Mouse (Mus musculus) midbrain, embryonic 14.5 days (tissue): ENCODE measurements around the gene Jmjd1c. TPM values are rescaled to one million over a fixed set of nuclear protein-coding genes. Genes with fewer than 3 reads are reported as not detected.

ENCODE experiments used
- ATAC-seq: fragments of 200-750 bp; cut with Nextera tagmentation; 2 replicates; pipeline ENCODE4 v1.8.0; 2017; ENCODE audit warnings: moderate number of reproducible peaks, moderate library complexity; ENCODE audit not compliant: low FRiP score, low TSS enrichment
- DNase-seq: peaks from one replicate; pipeline ENCODE4 v3.0.0-alpha.2; 2015
- H3K27ac ChIP-seq: fragments of 300-500 bp; sonication (generic); replicated peaks from 2 replicates; pipeline ENCODE4 v1.5.1; 2014; ENCODE audit warnings: mild to moderate bottlenecking, low read depth, low read length, moderate library complexity
- H3K27me3 ChIP-seq: fragments of 300-500 bp; sonication (generic); 2 replicates; pipeline ENCODE4 v1.6.1; 2014; ENCODE audit warnings: low read length, control low read depth, mixed read lengths; ENCODE audit not compliant: control insufficient read depth, insufficient read depth
- H3K36me3 ChIP-seq: fragments of 300-500 bp; sonication (generic); 2 replicates; pipeline ENCODE4 v1.6.1; 2014; ENCODE audit warnings: low read length, control low read depth; ENCODE audit not compliant: control insufficient read depth, insufficient read depth
- H3K4me1 ChIP-seq: fragments of 300-500 bp; sonication (generic); 2 replicates; pipeline ENCODE4 v1.6.1; 2014; ENCODE audit warnings: mild to moderate bottlenecking, antibody characterized with exemption, low read length, control low read depth; ENCODE audit not compliant: control insufficient read depth, insufficient read depth
- H3K4me2 ChIP-seq: fragments of 300-500 bp; sonication (generic); 2 replicates; pipeline ENCODE4 v1.6.1; 2014; ENCODE audit warnings: mild to moderate bottlenecking, low read length, moderate library complexity
- H3K4me3 ChIP-seq: fragments of 300-500 bp; sonication (generic); replicated peaks from 2 replicates; pipeline ENCODE4 v1.5.1; 2014; ENCODE audit warnings: low read depth, low read length
- H3K9ac ChIP-seq: fragments of 300-500 bp; sonication (generic); replicated peaks from 2 replicates; pipeline ENCODE4 v1.6.1; 2014; ENCODE audit warnings: mild to moderate bottlenecking, low read length, moderate library complexity
- H3K9me3 ChIP-seq: fragments of 300-500 bp; sonication (generic); 2 replicates; pipeline ENCODE4 v1.6.1; 2016; ENCODE audit warnings: low read length, control low read depth, mixed read lengths; ENCODE audit not compliant: control insufficient read depth
- WGBS: fragments of 180-500 bp; shearing (Covaris S2); extraction: QIAGEN DNeasy Blood & Tissue Kit; methylation state at CpG from one replicate; pipeline ENCODE4 v1.1.7; 2014; 5-methylcytosine and 5-hydroxymethylcytosine counted together
- polyA plus RNA-seq: library from polyadenylated mRNA; unstranded; fragments of >200 nt; fragmentation: Nextera tagmentation; extraction: Ambion mirVana; gene quantifications from 2 replicates; pipeline ENCODE4 v1.2.1, GENCODE M21; 2014

Jmjd1c gene
- polyA plus RNA-seq, 1 experiment from 2014 or later, result 54.4 TPM

DNA sequence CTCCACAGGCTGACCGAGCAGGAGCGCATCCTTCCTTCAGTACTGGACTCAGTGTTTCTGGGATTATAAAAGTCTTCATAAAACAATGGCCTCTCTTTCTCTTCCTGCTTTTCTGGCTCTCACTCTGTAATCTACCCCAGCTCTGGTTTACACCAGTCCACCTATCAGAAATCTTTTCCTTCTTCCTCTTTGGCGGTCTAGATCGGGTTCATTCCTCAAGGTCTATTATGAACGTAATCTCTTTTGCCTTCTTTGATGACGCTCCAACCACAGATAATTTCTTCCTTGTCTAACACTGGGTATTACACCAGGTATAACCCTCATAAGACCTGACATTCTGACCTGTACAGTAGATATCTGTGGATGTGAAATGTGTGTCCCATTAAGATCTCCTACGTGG is 1.0 kb upstream of the Jmjd1c start:
- Histone ChIP-seq H3K4me2 (peak overlapping the region; percentile 89), H3K4me1 (peaks cover 25% of the 10 kb centered on the region), H3K9ac (no peak overlapping the region), H3K27ac (no peak overlapping the region), H3K27me3 (no peaks in the 10 kb centered on the region), H3K4me3 (no peak overlapping the region), H3K36me3 (no peaks in the 10 kb centered on the region), H3K9me3 (no peaks in the 10 kb centered on the region)
- DNase-seq, result no peak
- WGBS, result 84% methylated on average over 7 of the region's 7 CpGs
- no peak for ATAC-seq

DNA sequence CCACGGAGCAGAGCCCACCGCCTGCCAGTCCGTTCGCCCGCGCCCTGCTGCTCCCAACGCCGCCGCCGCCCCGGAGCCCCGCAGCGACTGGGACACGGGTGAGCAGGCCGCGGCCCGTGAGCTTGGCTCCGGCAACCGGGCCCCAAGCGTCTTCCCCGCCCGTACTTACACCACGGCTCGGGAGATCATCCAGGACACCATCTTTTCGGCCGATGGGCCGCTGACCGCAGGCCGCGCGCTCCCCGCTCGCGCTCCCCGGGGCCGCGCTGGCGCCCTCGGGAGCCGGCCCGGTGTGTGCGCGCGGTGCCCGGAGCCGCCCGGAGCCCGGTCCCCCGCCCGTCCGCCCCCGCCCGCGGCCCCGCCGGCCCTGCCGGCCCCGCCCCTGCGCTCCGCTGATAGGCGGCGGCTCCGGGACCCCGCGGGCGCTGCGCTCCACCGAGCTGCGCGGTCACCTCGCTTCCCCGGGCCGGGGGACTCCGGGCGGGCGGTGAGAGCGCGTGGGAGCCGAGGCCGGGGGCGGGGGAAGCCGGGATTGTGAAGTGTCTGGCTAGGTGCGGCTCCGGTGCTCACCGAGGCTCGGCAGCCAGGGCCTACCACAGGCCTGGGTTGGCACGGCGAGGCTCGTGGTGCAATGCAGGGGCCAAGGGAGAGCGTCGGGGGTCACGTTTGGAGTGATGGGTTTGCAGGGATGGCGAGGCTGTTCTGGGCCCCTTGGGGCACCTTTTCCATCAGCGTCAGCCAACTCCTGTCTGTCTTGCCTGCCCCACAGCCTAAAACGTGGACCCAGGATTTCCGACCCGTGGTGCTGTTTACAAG is 904 bp downstream of the Jmjd1c start, which contains the start of gene Reep3:
Gene Reep3, minus strand, starts transcription at position 325 of the 816 bp plus-strand sequence.
- no peaks in the 10 kb centered on the region for H3K36me3 ChIP-seq
- H3K9ac ChIP-seq, result peak within 1 kb of the TSS; percentile 99
- no peaks in the 10 kb centered on the region for H3K9me3 ChIP-seq
- peak within 1 kb of the TSS; percentile 92 for H3K4me3 ChIP-seq
- peak; percentile 83 for ATAC-seq
- under 1% methylated on average over 97 of the region's 97 CpGs for WGBS
- peak within 1 kb of the TSS; percentile 100 for H3K27ac ChIP-seq
- H3K4me2 ChIP-seq, result peak within 1 kb of the TSS; percentile 89
- peak; percentile 84 for DNase-seq
- H3K4me1 ChIP-seq, result peaks cover 44% of the 10 kb centered on the region
- H3K27me3 ChIP-seq, result no peaks in the 10 kb centered on the region

DNA sequence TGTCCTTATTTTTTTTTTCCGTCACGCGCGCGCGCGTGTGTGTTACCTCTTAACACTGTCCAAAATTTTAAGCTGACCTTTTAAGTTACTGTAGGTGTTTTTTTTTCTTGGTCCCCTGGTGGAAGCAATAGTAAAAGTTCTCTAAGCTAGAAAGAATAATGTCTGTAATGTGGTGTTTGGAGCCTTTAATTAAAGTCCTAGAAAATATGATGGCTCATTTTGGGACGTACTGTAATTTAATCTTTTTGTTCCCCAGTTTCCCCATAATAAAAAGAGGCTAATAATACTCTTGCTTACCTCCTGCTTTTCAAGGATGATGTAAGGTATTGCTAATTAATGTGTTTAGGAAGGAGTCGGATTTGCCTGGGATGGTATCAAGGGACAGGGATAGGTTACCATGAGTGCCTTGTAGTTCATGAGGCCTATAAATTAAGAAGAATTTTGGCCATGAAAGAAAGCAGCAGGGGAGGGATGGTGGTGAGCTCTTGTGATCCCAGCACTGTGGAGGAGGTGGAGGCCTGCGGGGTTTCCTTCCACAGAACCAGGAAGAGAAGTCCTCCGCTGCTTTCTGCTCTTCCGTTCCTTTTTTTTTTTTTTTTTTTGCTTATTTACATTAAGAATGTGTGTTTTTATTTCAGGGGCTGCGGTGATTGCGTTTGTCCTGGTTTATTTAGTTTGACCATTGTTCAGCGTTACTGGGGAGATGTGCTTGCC is 1.7 kb downstream of the Jmjd1c start:
- peak overlapping the region; percentile 89 for H3K4me2 ChIP-seq
- under 1% methylated on average over 15 of the region's 15 CpGs for WGBS
- DNase-seq, result peak; percentile 53
- peak overlapping the region; percentile 99 for H3K9ac ChIP-seq
- peak overlapping the region; percentile 100 for H3K27ac ChIP-seq
- peak overlapping the region; percentile 92 for H3K4me3 ChIP-seq
- no peak for ATAC-seq
- no peaks in the 10 kb centered on the region for H3K36me3 ChIP-seq
- peaks cover 48% of the 10 kb centered on the region for H3K4me1 ChIP-seq
- H3K27me3 ChIP-seq, result no peaks in the 10 kb centered on the region
- no peaks in the 10 kb centered on the region for H3K9me3 ChIP-seq

DNA sequence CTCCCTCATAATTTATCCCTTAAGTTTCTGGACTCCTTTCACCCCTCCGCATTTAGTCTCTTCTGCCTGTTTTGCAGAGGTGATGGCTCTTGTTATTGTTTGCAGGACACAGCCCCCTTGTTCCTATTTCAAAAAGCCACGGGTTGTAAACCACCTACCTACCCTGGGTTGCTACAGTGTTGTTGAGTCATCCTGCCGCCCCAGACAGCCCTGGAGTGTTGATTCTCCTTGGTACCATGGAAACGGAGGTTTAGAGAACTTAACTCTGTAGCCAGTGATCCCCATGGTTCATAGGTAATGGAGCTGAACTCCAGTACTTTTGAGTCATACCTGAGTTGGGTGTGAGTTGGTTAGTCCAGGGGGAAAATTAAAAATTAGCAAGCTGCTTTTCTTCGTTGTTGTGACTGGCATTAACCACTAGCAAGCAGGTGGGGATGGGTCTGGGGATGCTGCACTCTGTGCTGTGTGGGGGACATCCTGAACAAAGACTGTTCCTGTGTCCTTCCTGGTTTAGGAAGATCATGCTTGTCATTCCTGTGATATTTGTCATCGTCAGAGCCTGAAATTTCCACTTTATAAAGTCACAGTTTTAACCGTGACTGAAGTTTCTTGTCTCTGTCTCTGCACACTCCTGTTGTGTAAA is 2.6 kb downstream of the Jmjd1c start:
- no peaks in the 10 kb centered on the region for H3K27me3 ChIP-seq
- H3K9ac ChIP-seq, result peak overlapping the region; percentile 99; the same call in 1 of the 2 replicates
- H3K36me3 ChIP-seq, result no peaks in the 10 kb centered on the region
- no peaks in the 10 kb centered on the region for H3K9me3 ChIP-seq
- H3K4me3 ChIP-seq, result peak overlapping the region; percentile 92
- H3K4me1 ChIP-seq, result peaks cover 56% of the 10 kb centered on the region
- ATAC-seq (no peak), DNase-seq (peak; percentile 52)
- 19% methylated on average over 7 of the region's 7 CpGs for WGBS
- H3K27ac ChIP-seq, result peak overlapping the region; percentile 42; the same call in 1 of the 2 replicates
- H3K4me2 ChIP-seq, result peak overlapping the region; percentile 89

DNA sequence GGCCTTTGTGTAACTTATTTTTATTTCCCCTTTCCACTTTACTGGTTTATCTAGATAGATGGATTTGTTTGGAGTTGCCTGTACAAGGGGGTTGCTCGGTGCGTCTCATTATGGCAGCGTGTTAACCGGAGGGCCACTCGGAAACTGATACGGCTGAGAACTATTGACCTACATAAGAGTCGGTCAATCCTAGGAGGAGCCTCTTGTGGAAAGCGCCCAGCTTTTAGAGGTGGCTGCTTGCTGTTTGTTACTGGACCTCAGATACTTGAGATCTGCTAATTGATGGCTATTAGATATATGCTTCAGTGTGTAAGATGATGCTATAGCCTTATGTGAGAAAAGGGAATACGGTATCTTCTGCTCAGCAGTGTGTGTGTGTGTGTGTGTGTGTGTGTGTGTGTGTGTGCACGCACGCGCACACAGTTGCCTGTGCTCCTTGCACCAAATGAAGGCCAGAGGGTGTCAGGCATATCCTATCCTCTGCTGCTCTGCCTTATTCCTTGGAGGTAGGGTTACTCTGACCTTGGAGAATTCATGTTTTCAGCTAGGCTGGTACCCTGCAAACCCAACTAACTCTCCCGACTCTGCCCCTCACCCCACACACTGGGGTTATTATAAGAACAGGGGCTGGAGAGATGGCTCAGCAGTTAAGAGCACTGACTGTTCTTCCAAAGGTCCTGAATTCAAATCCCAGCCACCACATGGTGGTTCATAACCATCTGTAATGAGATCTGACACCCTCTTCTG is 3.4 kb downstream of the Jmjd1c start:
- H3K4me1 ChIP-seq, result peaks cover 62% of the 10 kb centered on the region
- H3K9ac ChIP-seq, result no peak overlapping the region; the same call in 1 of the 2 replicates
- H3K4me2 ChIP-seq, result peak overlapping the region; percentile 89
- H3K9me3 ChIP-seq, result no peaks in the 10 kb centered on the region
- H3K27me3 ChIP-seq, result no peaks in the 10 kb centered on the region
- ATAC-seq (no peak), DNase-seq (no peak)
- H3K36me3 ChIP-seq, result no peaks in the 10 kb centered on the region
- H3K4me3 ChIP-seq, result peak overlapping the region; percentile 92
- no peak overlapping the region for H3K27ac ChIP-seq
- 66% methylated on average over 13 of the region's 13 CpGs for WGBS

DNA sequence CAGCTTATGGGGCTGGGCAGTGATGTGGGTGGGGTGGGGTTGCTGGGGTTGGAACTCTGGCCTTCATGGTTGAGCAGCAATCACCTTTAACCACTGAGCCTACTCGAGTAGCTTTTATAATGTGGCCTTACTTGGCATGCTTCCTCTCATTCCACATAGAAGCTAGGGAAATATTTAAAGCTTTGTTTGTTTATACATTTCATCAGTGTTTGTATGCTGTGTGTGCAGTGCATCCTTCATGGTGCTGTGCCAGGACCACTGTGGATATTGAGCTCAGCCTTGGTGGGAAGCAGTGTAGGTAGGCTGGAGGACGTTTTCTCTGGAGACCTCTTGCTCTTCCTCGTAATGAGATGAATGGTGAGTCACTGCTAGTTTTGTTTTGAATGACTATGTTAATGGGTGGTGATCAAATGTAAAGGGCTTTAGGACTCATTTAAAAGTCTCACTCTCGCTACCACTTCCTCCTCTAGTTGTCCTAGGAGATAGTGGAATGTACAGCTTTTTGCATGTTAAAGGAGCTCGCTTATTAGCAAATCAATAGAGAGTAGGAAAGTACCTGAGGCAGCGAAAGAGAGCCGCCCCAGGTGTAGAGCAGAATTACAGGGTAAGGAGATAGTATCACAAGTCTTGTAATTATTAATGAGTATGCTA is 4.2 kb downstream of the Jmjd1c start:
- DNase-seq (no peak), ATAC-seq (no peak)
- peaks cover 69% of the 10 kb centered on the region for H3K4me1 ChIP-seq
- peak overlapping the region; percentile 89; the same call in 1 of the 2 replicates for H3K4me2 ChIP-seq
- H3K9me3 ChIP-seq, result no peaks in the 10 kb centered on the region
- H3K9ac ChIP-seq, result no peak overlapping the region
- H3K27ac ChIP-seq, result 0 out of 2 replicates have a peak overlapping the region, but pooled peaks have one; percentile 13
- no peaks in the 10 kb centered on the region for H3K27me3 ChIP-seq
- H3K4me3 ChIP-seq, result no peak overlapping the region
- WGBS, result 29% methylated on average over 7 of the region's 7 CpGs
- no peaks in the 10 kb centered on the region for H3K36me3 ChIP-seq

DNA sequence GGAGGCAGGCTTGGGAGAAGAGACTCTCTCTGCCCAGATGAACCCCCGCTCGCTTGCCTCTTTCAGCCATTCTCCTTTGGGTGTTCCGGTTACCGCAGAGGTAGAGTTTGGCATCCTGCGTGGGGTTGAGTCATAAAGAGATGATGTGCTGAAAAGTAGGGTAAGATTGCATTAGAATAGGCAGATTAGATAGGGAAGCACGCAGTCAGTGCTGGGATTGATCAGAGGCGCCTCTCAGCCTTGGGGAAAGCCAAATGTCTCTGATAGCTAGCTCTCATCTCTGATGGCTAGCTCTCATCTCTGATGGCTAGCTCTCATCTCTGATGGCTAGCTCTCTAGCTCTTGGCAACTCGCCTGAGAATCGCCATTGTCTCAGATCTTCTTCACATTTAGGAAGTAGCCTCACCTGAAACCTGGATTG is 4.9 kb downstream of the Jmjd1c start:
- ATAC-seq (no peak), DNase-seq (no peak)
- Histone ChIP-seq H3K27ac (no peak overlapping the region), H3K9me3 (no peaks in the 10 kb centered on the region), H3K4me3 (no peak overlapping the region), H3K27me3 (no peaks in the 10 kb centered on the region), H3K36me3 (no peaks in the 10 kb centered on the region), H3K9ac (no peak overlapping the region), H3K4me2 (0 out of 2 replicates have a peak overlapping the region, but pooled peaks have one; percentile 6), H3K4me1 (peaks cover 73% of the 10 kb centered on the region)
- 63% methylated on average over 9 of the region's 9 CpGs for WGBS
